In the genomic region with DNA sequence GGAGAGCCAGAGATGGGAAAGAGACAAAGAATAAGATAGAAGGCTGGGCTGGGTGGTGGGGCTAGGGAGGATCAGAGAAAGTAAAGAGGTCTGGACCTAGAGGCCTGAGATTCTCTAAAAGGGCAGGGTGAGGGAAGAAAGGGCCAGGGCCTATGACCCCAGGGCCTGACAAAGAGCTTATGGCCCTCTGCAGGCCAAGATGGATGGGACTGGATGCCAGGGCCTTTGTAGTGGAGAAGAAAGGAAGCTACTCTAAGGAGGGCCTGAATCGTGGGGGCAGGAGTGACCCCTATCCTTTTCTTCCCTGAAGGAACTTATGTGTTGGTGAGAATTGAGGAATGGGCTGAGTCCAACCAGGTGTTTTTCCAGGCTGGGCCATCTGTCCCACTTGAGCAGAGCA, we compare ENCODE assay signal across 14 mouse cellular contexts. TPM values are rescaled to one million over a fixed set of nuclear protein-coding genes. Genes with fewer than 3 reads are reported as not detected.
DNase-seq lines count a peak whose midpoint lies in the region; ATAC-seq lines count a peak whose summit lies in the region.
"Had no signal": no experiment of that assay in that cellular context is flagged by ENCODE, and none has a peak within 500 bp of the region (broad histone marks: within the 10 kb centered on the region; RNA-seq: fewer than 3 reads in every experiment).

No protein-coding gene starts in this region.

- WGBS in forebrain, embryonic 11.5 days, result 0% methylated on average over 1 of the region's 1 CpGs
- 7% methylated on average over 1 of the region's 1 CpGs for WGBS in forebrain, embryonic 16.5 days
- WGBS in kidney, embryonic 15.5 days, result 19% methylated on average over 1 of the region's 1 CpGs
- 0% methylated on average over 1 of the region's 1 CpGs for WGBS in limb, embryonic 12.5 days

- no peak overlapping the region for H3K27ac ChIP-seq in forebrain, embryonic 11.5 days (ENCODE audit: low read depth, low read length)
- no peak overlapping the region for H3K27ac ChIP-seq in forebrain, embryonic 16.5 days (ENCODE audit: low read length)
- H3K27ac ChIP-seq in kidney, embryonic 15.5 days, result peak overlapping the region; percentile 98
- peak overlapping the region; percentile 47; the same call in 1 of the 2 replicates for H3K27ac ChIP-seq in limb, embryonic 12.5 days
- H3K27ac ChIP-seq: liver, embryonic 12.5 days; lung, embryonic 15.5 days; neural tube, embryonic 13.5 days had no signal

- 0 out of 2 replicates have a peak overlapping the region, but pooled peaks have one; percentile 5 for H3K9ac ChIP-seq in forebrain, embryonic 11.5 days (ENCODE audit: low read length)
- no peak overlapping the region for H3K9ac ChIP-seq in forebrain, embryonic 16.5 days (replicated peaks; ENCODE audit: low read depth, low read length)
- H3K9ac ChIP-seq in kidney, embryonic 15.5 days, result no peak overlapping the region
- H3K9ac ChIP-seq in limb, embryonic 12.5 days (replicated peaks), result no peak overlapping the region; the same call in 1 of the 2 replicates
- H3K9ac ChIP-seq: heart, embryonic 12.5 days; liver, embryonic 12.5 days; lung, embryonic 15.5 days; neural tube, embryonic 13.5 days had no signal

- no peaks in the 10 kb centered on the region for H3K27me3 ChIP-seq in forebrain, embryonic 11.5 days (ENCODE audit: control insufficient read depth, insufficient read depth, low read length)
- no peaks in the 10 kb centered on the region for H3K27me3 ChIP-seq in forebrain, embryonic 16.5 days (replicated peaks; ENCODE audit: control insufficient read depth, insufficient read depth, low read length)
- H3K27me3 ChIP-seq in kidney, embryonic 15.5 days, result no peaks in the 10 kb centered on the region
- H3K27me3 ChIP-seq in limb, embryonic 12.5 days, result 0 out of 2 replicates have a peak, but pooled peaks cover 2% of the 10 kb centered on the region
- H3K27me3 ChIP-seq: heart, embryonic 12.5 days; neural tube, embryonic 13.5 days had no signal

- no peaks in the 10 kb centered on the region; the same call in 1 of the 2 replicates for H3K36me3 ChIP-seq in forebrain, embryonic 11.5 days (ENCODE audit: control insufficient read depth, insufficient read depth, low read length)
- no peaks in the 10 kb centered on the region for H3K36me3 ChIP-seq in forebrain, embryonic 16.5 days (ENCODE audit: control insufficient read depth, insufficient read depth)
- 0 out of 2 replicates have a peak, but pooled peaks cover 3% of the 10 kb centered on the region for H3K36me3 ChIP-seq in kidney, embryonic 15.5 days
- H3K36me3 ChIP-seq in limb, embryonic 12.5 days, result peaks cover 23% of the 10 kb centered on the region
- H3K36me3 ChIP-seq: heart, embryonic 12.5 days; liver, embryonic 12.5 days; lung, embryonic 15.5 days; neural tube, embryonic 13.5 days had no signal

- H3K4me1 ChIP-seq in forebrain, embryonic 11.5 days (replicated peaks; ENCODE audit: control insufficient read depth, insufficient read depth, low read length), result peaks cover 20% of the 10 kb centered on the region
- H3K4me1 ChIP-seq in forebrain, embryonic 16.5 days (replicated peaks; ENCODE audit: control insufficient read depth, insufficient read depth, low read length), result peaks cover 15% of the 10 kb centered on the region
- H3K4me1 ChIP-seq in kidney, embryonic 15.5 days, result peaks cover 38% of the 10 kb centered on the region
- peaks cover 28% of the 10 kb centered on the region for H3K4me1 ChIP-seq in limb, embryonic 12.5 days (replicated peaks)

- no peak for DNase-seq in forebrain, embryonic 11.5 days (ENCODE audit: low spot score)
- DNase-seq in kidney, postnatal 4 days, result no peak
- DNase-seq in embryo, embryonic 10.5 days (ENCODE audit: low spot score), result peak; percentile 76
- DNase-seq in spleen, postnatal 14 days (ENCODE audit: low spot score in 2 of 2), result no peak
- DNase-seq in ovary, postnatal 14 days (ENCODE audit: low spot score), result no peak
- DNase-seq: cerebellum, adult 9-11 months; kidney, postnatal 14 days had no signal

- H3K9me3 ChIP-seq in forebrain, embryonic 11.5 days (ENCODE audit: control insufficient read depth, low read length), result no peaks in the 10 kb centered on the region
- no peaks in the 10 kb centered on the region for H3K9me3 ChIP-seq in forebrain, embryonic 16.5 days (ENCODE audit: control insufficient read depth, low read length)
- no peaks in the 10 kb centered on the region for H3K9me3 ChIP-seq in kidney, embryonic 15.5 days (replicated peaks)
- no peaks in the 10 kb centered on the region for H3K9me3 ChIP-seq in limb, embryonic 12.5 days
- H3K9me3 ChIP-seq: heart, embryonic 12.5 days; liver, embryonic 12.5 days; lung, embryonic 15.5 days; neural tube, embryonic 13.5 days had no signal

- no peak overlapping the region for H3K4me2 ChIP-seq in forebrain, embryonic 11.5 days (ENCODE audit: low read depth, low read length, severe bottlenecking)
- H3K4me2 ChIP-seq in forebrain, embryonic 16.5 days (ENCODE audit: low read length), result no peak overlapping the region
- no peak overlapping the region for H3K4me2 ChIP-seq in kidney, embryonic 15.5 days
- no peak overlapping the region for H3K4me2 ChIP-seq in limb, embryonic 12.5 days
- H3K4me2 ChIP-seq: heart, embryonic 12.5 days; liver, embryonic 12.5 days; lung, embryonic 15.5 days; neural tube, embryonic 13.5 days had no signal

- ATAC-seq in forebrain, embryonic 11.5 days (replicated peaks; ENCODE audit: low FRiP score), result no peak
- ATAC-seq in forebrain, embryonic 16.5 days, result no peak
- ATAC-seq in kidney, embryonic 15.5 days (replicated peaks; ENCODE audit: low FRiP score), result no peak
- no peak for ATAC-seq in limb, embryonic 12.5 days (ENCODE audit: insufficient number of reproducible peaks, insufficient read depth, low FRiP score, low TSS enrichment, low read depth)
- ATAC-seq: liver, embryonic 12.5 days had no signal

- no peak overlapping the region for H3K4me3 ChIP-seq in forebrain, embryonic 11.5 days (ENCODE audit: low read depth, low read length)
- H3K4me3 ChIP-seq in forebrain, embryonic 16.5 days (replicated peaks; ENCODE audit: low read length), result no peak overlapping the region
- H3K4me3 ChIP-seq in kidney, embryonic 15.5 days (replicated peaks), result no peak overlapping the region
- no peak overlapping the region for H3K4me3 ChIP-seq in limb, embryonic 12.5 days (replicated peaks)
- H3K4me3 ChIP-seq: heart, embryonic 12.5 days; liver, embryonic 12.5 days; lung, embryonic 15.5 days; neural tube, embryonic 13.5 days had no signal

RNA-seq across cellular contexts. Expression of a gene that starts 9.6 kb away (rescaled TPM):
- polyA plus RNA-seq in forebrain, embryonic 11.5 days (2014; fragmentation: Nextera tagmentation; extraction: Ambion mirVana), result 409 and 417 TPM in 2 replicates
- 18.9 and 19.4 TPM in 2 replicates for polyA plus RNA-seq in forebrain, embryonic 16.5 days (2015; fragmentation: Nextera tagmentation; extraction: Ambion mirVana)
- polyA plus RNA-seq in kidney, embryonic 15.5 days (2015; fragmentation: Nextera tagmentation; extraction: Ambion mirVana), result 81.1 and 82.3 TPM in 2 replicates
- 614 and 667 TPM in 2 replicates for polyA plus RNA-seq in limb, embryonic 12.5 days (2016; fragmentation: Nextera tagmentation; extraction: Ambion mirVana)

RNA-seq across cellular contexts. Expression of a gene that starts 12.8 kb away (rescaled TPM):
- polyA plus RNA-seq in forebrain, embryonic 11.5 days (2014; fragmentation: Nextera tagmentation; extraction: Ambion mirVana), result 92.0 and 99.9 TPM in 2 replicates
- 35.7 and 41.6 TPM in 2 replicates for polyA plus RNA-seq in forebrain, embryonic 16.5 days (2015; fragmentation: Nextera tagmentation; extraction: Ambion mirVana)
- 31.1 and 34.6 TPM in 2 replicates for polyA plus RNA-seq in kidney, embryonic 15.5 days (2015; fragmentation: Nextera tagmentation; extraction: Ambion mirVana)
- polyA plus RNA-seq in limb, embryonic 12.5 days (2016; fragmentation: Nextera tagmentation; extraction: Ambion mirVana), result 29.4 and 32.5 TPM in 2 replicates

RNA-seq across cellular contexts. Expression of a gene that starts 27.5 kb away (rescaled TPM):
- 22.2 and 23.2 TPM in 2 replicates for polyA plus RNA-seq in forebrain, embryonic 11.5 days (2014; fragmentation: Nextera tagmentation; extraction: Ambion mirVana)
- polyA plus RNA-seq in forebrain, embryonic 16.5 days (2015; fragmentation: Nextera tagmentation; extraction: Ambion mirVana), result 18.4 and 23.5 TPM in 2 replicates
- polyA plus RNA-seq in kidney, embryonic 15.5 days (2015; fragmentation: Nextera tagmentation; extraction: Ambion mirVana), result 17.7 and 23.0 TPM in 2 replicates
- 22.4 and 26.5 TPM in 2 replicates for polyA plus RNA-seq in limb, embryonic 12.5 days (2016; fragmentation: Nextera tagmentation; extraction: Ambion mirVana)

RNA-seq across cellular contexts. Expression of a gene that starts 27.9 kb away (rescaled TPM):
- 73.9 and 78.7 TPM in 2 replicates for polyA plus RNA-seq in forebrain, embryonic 11.5 days (2014; fragmentation: Nextera tagmentation; extraction: Ambion mirVana)
- polyA plus RNA-seq in forebrain, embryonic 16.5 days (2015; fragmentation: Nextera tagmentation; extraction: Ambion mirVana), result 43.5 and 49.4 TPM in 2 replicates
- 62.5 and 64.3 TPM in 2 replicates for polyA plus RNA-seq in kidney, embryonic 15.5 days (2015; fragmentation: Nextera tagmentation; extraction: Ambion mirVana)
- 83.2 and 86.4 TPM in 2 replicates for polyA plus RNA-seq in limb, embryonic 12.5 days (2016; fragmentation: Nextera tagmentation; extraction: Ambion mirVana)

RNA-seq across cellular contexts. Expression of a gene that starts 38.8 kb away (rescaled TPM):
- polyA plus RNA-seq in forebrain, embryonic 11.5 days (2014; fragmentation: Nextera tagmentation; extraction: Ambion mirVana), result 69.4 and 74.5 TPM in 2 replicates
- polyA plus RNA-seq in forebrain, embryonic 16.5 days (2015; fragmentation: Nextera tagmentation; extraction: Ambion mirVana), result 63.4 and 64.3 TPM in 2 replicates
- 85.4 TPM in 2 replicates for polyA plus RNA-seq in kidney, embryonic 15.5 days (2015; fragmentation: Nextera tagmentation; extraction: Ambion mirVana)
- 80.4 and 85.9 TPM in 2 replicates for polyA plus RNA-seq in limb, embryonic 12.5 days (2016; fragmentation: Nextera tagmentation; extraction: Ambion mirVana)

Comparison
In these comparisons a context has a peak if more than half of its experiments do, and no peak if none do; other contexts are left out.
1. H3K27ac ChIP-seq: peak in kidney, embryonic 15.5 days (single experiment) and limb, embryonic 12.5 days (single experiment); none in forebrain, embryonic 11.5 days (single experiment) and forebrain, embryonic 16.5 days (single experiment).